Mouse (Mus musculus) adrenal gland, adult 2 months (tissue): ENCODE data around the gene Ubc. TPM values are rescaled to one million over a fixed set of nuclear protein-coding genes. Genes with fewer than 3 reads are reported as not detected.
"Not testable (repeated sequence)": the region's sequence is repeated elsewhere in the genome, so short reads cannot be mapped to it uniquely, and the experiment has no call there.

Experiments used
- DNase-seq: peaks from one replicate; pipeline ENCODE4 v3.0.0; 2021
- long read RNA-seq: library from polyadenylated mRNA; stranded (forward); transcript quantifications from one replicate; pipeline ENCODE4 v2.0.0, GENCODE M21; 2021
- polyA plus RNA-seq: library from polyadenylated mRNA; depleted of rRNA; stranded (reverse); fragments of >200 nt; gene quantifications from 2 replicates; pipeline ENCODE4 v1.2.3, GENCODE M21; 2012; rRNA removed
- total RNA-seq, 2 experiments: library from RNA; stranded (reverse); gene quantifications; 2 replicates each; pipeline ENCODE4 v1.2.3; 2021

The Ubc gene
- total RNA-seq = 1,000 to 10,000 TPM; 1,333 to 2,925 TPM
- polyA plus RNA-seq = 634 and 889 TPM in 2 replicates
- long read RNA-seq, transcript Ubc-202 (2 exons, 2,618 nt) = major isoform, 411 of 769 reads
- long read RNA-seq, partial matches to known transcripts = 11 of 769 reads
- long read RNA-seq, other reads (novel, unspliced or antisense) = 342 of 769 reads

- DNase-seq = peak; percentile 95
Observed at GRCm38 (mm10) chr5:125389579-125390441, at the start of gene Ubc. Gene Ubc, minus strand, starts transcription at chr5:125390202.

DNA sequence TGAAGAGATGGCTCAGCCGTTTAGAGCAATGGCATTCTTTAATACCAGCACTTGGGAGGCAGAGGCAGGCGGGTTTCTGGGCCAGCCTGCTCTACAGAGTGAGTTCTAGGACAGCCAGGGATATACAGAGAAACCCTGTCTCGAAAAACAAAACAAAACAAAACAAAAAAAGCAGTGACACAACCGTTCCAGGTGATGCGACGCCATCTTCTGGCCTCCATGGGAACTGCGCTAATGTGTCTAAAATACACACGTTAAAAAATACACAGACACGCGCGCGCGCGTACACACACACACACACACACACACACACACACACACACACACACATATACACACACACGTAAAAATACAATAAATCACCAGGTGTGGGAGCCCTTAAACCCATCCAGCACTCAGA is 44.3 kb upstream of the Ubc start:
- not testable (repeated sequence) for DNase-seq

DNA sequence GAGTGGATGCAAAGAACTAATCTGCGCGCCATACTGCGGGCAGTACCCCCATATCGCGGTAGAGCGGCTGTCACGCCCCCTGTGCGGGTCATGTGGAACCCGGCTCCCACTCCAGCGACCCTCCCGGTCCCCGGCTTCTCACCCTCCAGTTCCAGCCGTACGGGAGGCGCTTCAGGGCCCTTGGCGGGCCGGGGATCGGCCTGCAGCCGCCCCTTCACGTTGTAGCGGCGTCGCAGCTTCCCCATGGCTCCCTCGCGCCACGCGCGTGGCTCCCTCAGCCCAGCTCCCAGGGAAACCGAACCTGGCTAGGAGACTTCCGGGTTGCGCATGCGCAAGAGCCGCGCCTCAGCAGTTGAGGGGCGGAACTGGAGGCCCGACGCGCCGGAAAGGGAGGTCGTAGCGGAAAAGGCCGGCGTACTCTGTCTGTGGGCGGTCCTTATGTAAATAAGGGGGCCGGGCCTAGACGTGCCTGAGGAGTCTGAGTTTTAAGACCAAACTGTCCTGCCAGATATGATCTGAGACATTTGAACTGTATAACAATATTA is 43.9 kb upstream of the Ubc start, which contains the start of gene Dhx37:
Gene Dhx37, minus strand, starts transcription at position 329 of the 545 bp plus-strand sequence.
- DNase-seq = peak; percentile 95

GRCm38 (mm10) chr5:125432324-125432723 is 42.3 kb upstream of the Ubc start:
- not testable (repeated sequence) for DNase-seq

DNA sequence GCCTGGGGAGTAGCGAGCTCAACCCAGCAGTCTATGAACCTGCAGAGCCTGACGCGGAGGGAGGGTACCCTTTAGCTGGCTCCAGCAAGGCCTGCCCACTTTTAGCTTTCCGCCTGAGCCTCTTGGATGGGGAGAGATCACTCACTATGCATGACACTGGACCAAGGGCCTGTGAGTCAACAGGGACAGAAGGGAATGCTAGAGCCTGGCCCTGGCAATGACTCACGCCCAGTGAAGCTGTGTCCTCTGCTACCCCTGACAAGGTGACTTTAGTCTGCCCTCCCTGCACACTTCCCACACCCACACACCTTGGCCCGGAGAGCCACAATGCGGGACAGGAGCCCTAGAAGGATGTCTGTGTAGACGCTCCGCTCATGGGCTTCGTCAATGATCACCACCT is 36.3 kb upstream of the Ubc start:
- peak; percentile 75 for DNase-seq

DNA sequence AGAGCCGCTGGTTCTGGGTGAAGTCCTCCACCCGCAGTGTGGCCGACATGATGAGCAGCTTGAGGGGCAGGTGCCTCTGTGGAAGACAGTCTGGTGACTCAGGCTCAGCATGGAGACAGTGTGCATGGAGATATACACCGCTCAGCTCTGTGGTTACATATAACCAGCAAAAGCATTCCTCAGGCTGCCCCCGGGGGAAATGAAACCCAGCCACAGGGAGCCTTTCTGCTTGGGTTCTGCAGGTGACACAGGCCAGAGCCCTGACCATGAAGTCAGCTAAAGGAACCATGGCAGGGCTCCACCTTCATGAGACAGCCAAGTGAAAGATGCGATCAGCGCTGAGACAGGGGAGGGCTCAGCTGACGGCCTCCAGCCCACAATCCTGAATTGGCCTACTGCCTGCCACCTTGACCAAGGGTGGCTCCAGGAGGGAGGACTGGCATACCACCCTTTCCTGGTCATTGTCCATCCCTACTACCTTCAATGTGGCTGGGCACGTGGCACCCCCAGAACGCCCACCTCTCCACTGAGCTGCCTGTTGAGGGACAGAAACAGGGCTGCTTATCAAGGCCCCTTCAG is 35.8 kb upstream of the Ubc start:
- no peak for DNase-seq

GRCm38 (mm10) chr5:125419124-125419523 is 29.1 kb upstream of the Ubc start:
- DNase-seq = no peak

DNA sequence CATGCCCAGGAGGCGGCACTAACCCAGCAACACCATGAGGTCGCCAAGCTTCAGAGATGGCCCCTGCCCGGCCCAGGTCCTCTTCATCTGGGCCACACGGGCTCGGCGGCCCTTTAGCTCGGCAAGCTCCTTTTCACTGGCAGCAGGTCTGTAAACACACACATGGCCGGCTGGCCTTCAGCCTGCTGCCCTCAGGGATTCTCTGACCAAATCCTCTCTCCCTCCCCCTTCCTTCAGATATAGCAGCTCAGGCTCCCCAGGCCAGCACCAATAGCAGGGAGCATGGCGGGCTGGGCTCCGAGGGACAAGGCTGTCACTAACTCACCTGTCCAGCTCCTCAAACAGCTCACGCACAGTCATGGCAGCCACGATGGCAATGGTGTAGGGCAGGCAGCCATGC is 28.6 kb upstream of the Ubc start:
- no peak for DNase-seq

DNA sequence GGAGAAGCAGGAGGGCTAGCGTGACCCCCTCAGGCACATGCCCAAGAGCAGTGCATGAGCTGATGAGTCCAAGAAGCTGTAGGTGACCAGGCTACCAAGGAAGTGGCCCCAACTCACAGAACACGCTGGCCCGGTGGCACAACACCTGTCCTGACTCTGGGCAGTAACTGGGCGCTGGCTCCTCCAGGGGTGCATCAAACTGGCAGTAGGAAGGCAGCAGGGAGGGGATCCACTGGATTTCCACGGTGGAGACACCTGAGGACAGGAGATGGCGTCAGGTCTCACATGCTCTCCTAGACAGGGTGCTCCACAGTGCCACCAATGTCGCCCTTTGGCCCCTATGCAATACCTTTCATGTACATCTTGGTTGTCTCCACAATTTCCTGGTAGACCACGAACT is 26.2 kb upstream of the Ubc start:
- DNase-seq = no peak

DNA sequence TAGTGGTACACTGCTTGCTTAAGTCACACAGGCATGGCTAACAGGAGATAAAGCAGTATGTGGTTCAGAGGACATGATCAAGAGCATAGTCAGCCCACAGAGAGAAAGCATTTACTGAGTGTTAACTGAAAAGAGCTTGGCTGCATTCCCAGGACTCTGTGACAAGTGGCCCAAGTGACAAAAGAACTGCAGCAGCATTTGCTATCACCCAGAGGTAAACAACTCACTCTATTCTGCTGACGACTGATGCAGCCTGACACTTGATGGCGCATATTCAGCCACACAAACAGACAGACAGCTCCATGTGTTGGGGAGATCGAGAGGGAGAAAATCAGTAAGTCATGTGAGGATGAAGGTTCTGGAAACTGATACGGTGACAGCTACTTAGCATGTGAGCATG is 23.8 kb upstream of the Ubc start:
- no peak for DNase-seq

DNA sequence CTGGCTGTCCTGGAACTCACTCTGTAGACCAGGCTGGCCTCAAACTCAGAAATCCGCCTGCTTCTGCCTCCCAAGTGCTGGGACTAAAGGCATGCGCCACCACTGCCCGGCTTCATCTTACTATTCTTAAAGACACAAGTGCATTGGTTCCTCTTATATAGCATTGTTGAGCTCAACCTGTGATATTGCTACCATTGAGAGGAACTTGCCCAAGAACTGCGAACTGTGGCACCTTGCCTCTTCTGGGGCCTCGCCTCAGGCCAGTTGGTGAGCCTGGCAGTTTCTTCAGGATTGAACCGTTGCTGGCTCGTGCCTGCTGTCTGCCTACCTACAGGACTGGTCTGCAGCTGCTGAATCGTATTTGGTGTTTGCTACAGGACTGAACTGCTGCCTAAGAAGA is 22.5 kb upstream of the Ubc start:
- not testable (repeated sequence) for DNase-seq

DNA sequence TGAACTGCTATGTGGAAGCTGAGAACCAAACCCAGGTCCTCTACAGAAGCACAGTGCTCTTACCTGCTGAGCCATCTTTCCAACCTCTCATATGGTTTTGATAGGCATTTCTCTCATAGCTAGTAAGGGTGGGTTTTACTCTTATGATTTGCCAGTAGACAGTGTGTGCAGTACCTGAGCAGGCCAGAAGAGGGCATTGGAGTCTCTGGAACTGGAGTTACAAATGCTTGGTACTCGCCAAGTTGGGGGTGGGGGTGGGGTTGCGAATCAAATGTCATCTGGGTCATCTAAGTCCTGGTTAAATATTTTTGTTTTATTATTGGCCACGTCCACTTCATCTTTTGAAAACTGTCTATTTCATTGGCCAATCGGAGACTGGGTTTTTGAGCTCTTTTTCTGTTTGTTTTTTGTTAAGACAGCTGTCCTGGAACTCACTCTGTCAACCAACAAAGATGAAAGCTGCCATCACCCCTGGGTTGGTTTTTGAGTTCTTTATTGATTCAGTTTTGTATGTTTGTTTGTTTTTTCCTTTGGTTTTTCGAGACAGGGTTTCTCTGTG is 22.0 kb upstream of the Ubc start:
- peak; percentile 76 for DNase-seq

- peak; percentile 71 for DNase-seq
Observed at GRCm38 (mm10) chr5:125409348-125410090, 19.5 kb upstream of the Ubc start.

DNA sequence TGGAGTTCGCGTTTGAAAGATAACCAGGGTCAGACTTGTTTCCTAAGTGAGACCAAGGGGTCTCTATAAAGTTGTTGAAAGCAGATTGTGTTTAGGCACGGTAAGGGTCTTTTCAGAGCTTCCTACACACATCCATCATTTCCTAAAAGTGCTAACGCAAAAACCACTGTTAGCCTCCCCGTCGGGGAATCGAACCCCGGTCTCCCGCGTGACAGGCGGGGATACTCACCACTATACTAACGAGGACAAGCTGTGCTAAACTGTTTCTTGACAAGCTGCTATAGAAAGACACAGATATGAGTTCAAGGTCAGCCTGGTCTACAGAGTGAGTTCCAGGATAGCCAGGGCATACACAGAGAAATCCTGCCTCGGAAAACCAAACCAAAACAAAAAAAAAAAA is 18.8 kb upstream of the Ubc start:
- peak; percentile 90 for DNase-seq

DNA sequence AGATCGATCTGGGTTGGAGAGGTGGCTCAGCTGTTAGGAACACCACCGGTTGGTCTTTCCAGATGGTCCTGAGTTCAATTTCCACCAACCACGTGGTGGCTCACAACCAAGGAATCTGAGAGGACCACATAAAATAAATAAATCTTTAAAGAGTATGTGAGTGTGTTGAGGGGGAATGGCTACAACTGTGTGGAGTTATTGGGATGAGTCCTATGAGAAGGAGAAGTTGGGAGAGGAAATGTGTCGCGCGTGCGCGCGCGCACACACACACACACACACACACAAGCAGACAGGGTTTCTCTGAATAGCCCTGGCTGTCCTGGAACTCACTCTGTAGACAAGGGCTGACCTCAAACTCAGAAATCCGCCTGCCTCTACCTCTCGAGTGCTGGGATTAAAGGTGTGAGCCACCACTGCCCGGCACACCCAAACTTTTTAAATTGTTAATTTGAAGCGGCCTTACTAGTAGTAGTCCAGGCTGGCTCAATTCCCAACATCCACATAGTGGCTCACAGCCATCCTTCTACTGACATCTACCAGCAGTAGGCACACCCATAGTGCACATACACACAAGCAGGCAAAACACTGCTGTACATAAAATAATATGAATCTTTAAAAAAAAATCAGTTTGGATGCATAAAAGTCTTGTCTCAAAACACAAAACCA is 18.0 kb upstream of the Ubc start:
- no peak for DNase-seq

DNA sequence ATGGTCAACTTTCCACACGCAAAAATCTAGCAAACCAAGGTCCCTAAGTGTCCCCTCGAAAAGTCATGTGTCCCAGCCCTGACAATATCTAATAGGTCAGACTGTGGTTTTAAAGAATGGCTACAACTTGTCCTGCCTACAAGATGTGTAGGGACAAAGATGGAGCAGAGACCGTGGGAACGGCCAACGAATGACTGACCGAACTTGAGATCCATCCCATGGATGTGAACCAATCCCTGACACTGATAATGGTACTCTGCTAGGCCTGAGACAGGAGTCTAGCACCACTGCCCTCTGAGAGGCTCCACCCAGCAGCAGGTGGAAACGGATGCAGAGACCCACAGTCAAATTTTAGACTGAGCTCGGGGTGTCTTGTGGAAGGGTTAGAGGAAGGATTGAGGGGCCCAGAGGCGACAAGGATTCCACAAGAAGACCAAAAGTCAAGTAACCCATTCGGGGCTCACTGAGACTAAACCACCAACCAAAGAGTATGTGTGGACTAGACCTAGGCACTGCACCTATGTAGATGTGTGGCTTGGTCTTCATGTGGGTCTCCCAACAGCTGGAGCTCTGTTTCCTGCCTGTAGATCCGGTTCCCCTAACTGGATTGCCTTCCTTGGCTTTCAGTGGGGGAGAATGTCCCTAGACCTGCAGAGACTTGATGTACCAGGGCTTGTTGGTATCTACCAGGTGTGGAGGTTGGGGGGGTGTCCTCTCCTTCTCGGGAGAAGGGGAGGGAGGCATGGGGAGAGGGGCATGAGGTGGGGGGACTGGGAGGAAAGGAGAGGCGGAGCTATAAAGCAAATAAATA is 17.2 kb upstream of the Ubc start:
- DNase-seq = no peak

GRCm38 (mm10) chr5:125406322-125407016 is 16.5 kb upstream of the Ubc start:
- DNase-seq = peak; percentile 80

DNA sequence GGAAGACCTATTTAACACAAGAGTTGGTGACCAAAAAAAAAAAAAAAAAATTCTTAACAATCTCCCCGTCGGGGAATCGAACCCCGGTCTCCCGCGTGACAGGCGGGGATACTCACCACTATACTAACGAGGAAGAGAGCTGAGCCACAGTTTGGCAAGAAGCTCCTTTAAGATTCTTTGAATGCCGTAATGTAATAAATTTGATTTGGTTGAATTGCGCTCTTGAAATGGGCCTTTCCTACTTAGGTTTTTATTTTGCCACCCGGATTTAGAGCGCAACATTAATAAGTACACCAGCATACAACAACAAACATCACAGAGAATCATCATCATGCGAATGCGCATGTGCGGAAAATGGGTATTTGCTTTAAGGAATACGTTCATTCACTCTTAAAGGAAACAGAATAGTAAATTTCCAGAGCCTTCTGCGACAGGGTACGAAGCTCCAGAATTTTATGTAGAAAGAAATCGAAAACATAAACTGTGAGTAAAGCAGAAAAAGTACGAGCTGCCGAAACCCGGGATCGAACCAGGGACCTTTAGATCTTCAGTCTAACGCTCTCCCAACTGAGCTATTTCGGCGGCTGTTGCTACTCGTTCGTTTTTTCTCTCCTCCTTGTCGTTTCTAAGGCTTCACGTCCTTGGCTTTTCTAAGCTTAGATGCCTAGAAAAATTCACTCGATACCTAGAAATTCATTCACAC is 15.7 kb upstream of the Ubc start:
- DNase-seq = peak; percentile 90
